Mouse (Mus musculus) megakaryocyte, embryonic 14.5 days (primary cell): ENCODE data around the gene Snx32.

Experiments
- FLI1 ChIP-seq: IDR thresholded peaks from 2 replicates; pipeline ENCODE4 v1.6.1; 2012; ENCODE audit warnings: low read length, inconsistent platforms, mixed read lengths
- GATA1 ChIP-seq: IDR thresholded peaks from 3 replicates; pipeline ENCODE4 v1.6.1; 2012; ENCODE audit warnings: mixed read lengths, low read length, inconsistent platforms, borderline replicate concordance

- no peak for TF ChIP-seq GATA1
- TF ChIP-seq FLI1 = no peak
Measured at GRCm38 (mm10) chr19:5449673-5450072, 60.7 kb downstream of the Snx32 start.
